Comparison of ENCODE assay signal across 8 mouse cellular contexts in genomic region chr1:118388127-118388756, GRCm38 (mm10). TPM values are rescaled to one million over a fixed set of nuclear protein-coding genes. Genes with fewer than 3 reads are reported as not detected.
DNase-seq lines count a peak whose midpoint lies in the region; ATAC-seq and TF ChIP-seq lines count a peak whose summit lies in the region.

No protein-coding gene starts in this region.

- CTCF ChIA-PET in Patski (lab: Charles Lee): interaction anchor here (1.1 to 1.9 kb wide), 2 partner anchors 72 to 88 kb away, joined by 3 to 11 read pairs; no protein-coding TSS in a partner anchor

- POLR2A ChIA-PET in Patski (lab: Charles Lee): interaction anchor here (0.8 to 0.9 kb wide), 3 partner anchors 20 to 69 kb away, joined by 3 to 5 read pairs (median 3); no protein-coding TSS in a partner anchor

- in situ Hi-C loops in Patski (cut with MboI; ENCODE audit: low pct_unique_long_range_greater_than_20kb): no loop called here

- TF ChIP-seq CTCF in Patski (IDR thresholded peaks at IDR 0.05): no peak

- WGBS in hindbrain, embryonic 12.5 days: 1% methylated on average over 19 of the region's 19 CpGs

- no peaks in the 10 kb centered on the region for H3K27me3 ChIP-seq in Patski
- no peaks in the 10 kb centered on the region for H3K27me3 ChIP-seq in hindbrain, embryonic 12.5 days

- peak overlapping the region; percentile 64 for H3K4me2 ChIP-seq in hindbrain, embryonic 12.5 days (replicated peaks)

- peak; percentile 1 for ATAC-seq in Patski
- ATAC-seq in hindbrain, embryonic 12.5 days (ENCODE audit: low FRiP score): 0 out of 2 replicates have a peak, but pooled peaks have one; percentile 17

- no peaks in the 10 kb centered on the region for H3K36me3 ChIP-seq in hindbrain, embryonic 12.5 days

- H3K4me3 ChIP-seq in hindbrain, embryonic 12.5 days: peak overlapping the region; percentile 79

- no peak for DNase-seq in Patski (ENCODE audit: low read depth, low spot score)
- DNase-seq in cerebellum, adult 9-11 months: peak; percentile 69
- DNase-seq in frontal cortex, postnatal 10 days (ENCODE audit: low spot score in 2 of 2): peak; percentile 37 to 39
- DNase-seq in layer of hippocampus, postnatal 10 days (ENCODE audit: low spot score in 2 of 2): peak; percentile 36 to 56
- DNase-seq in lung, postnatal 4 days: peak; percentile 80 to 83
- DNase-seq in retina, postnatal 1 day: peak; percentile 88
- peak; percentile 28 for DNase-seq in urinary bladder, adult 2 months (ENCODE audit: low spot score)

- H3K9ac ChIP-seq in hindbrain, embryonic 12.5 days: peak overlapping the region; percentile 65

- peak overlapping the region; percentile 91 for H3K27ac ChIP-seq in hindbrain, embryonic 12.5 days

- peaks cover 16% of the 10 kb centered on the region for H3K4me1 ChIP-seq in hindbrain, embryonic 12.5 days

- no peaks in the 10 kb centered on the region for H3K9me3 ChIP-seq in hindbrain, embryonic 12.5 days (replicated peaks)

RNA-seq across cellular contexts. Expression of gene Clasp1, which starts 0.6 kb away (rescaled TPM):
- 39.0 TPM for polyA plus RNA-seq in Patski (2021)
- 136 and 146 TPM in 2 replicates for polyA plus RNA-seq in hindbrain, embryonic 12.5 days (2016; fragmentation: Nextera tagmentation; extraction: Ambion mirVana)
- 100 to 1,000 TPM; 140 to 146 TPM for total RNA-seq in layer of hippocampus, postnatal 10 days (2021)
- 21.1 and 29.4 TPM in 2 replicates for polyA plus RNA-seq in urinary bladder, adult 2 months (2012; rRNA removed)
